Mouse (Mus musculus) T-helper 1 cell (primary cell): ENCODE results near the gene Camkv.

Experiments used
- in situ Hi-C: fragments of 300-600 bp; cut with MboI, MseI; formaldehyde crosslinking; loops from one replicate; pipeline ENCODE4 v1.15.1; 2025; ENCODE audit warnings: high pct_unique_total_duplicates

Camkv gene

GRCm38 (mm10) chr9:107923021-107923420 lies 12.5 kb upstream of the Camkv start:
- in situ Hi-C loops, result no loop called here

GRCm38 (mm10) chr9:107923956-107924355 lies 11.5 kb upstream of the Camkv start:
- in situ Hi-C loops, result no loop called here

- in situ Hi-C loops, result no loop called here
These were observed 10.2 kb upstream of the Camkv start for GRCm38 (mm10) chr9:107925251-107925650.

- in situ Hi-C loops, result no loop called here
These were observed 8.5 kb upstream of the Camkv start for GRCm38 (mm10) chr9:107926920-107927420.

GRCm38 (mm10) chr9:107927749-107928148 lies 7.7 kb upstream of the Camkv start:
- in situ Hi-C loops, result no loop called here

GRCm38 (mm10) chr9:107928169-107928568 lies 7.3 kb upstream of the Camkv start, which contains the start of gene Actl11:
Actl11 (plus strand) TSS chr9:107928469.
- in situ Hi-C loops, result no loop called here

- in situ Hi-C loops, result no loop called here
These were observed 3.3 kb upstream of the Camkv start for GRCm38 (mm10) chr9:107932221-107932620.

GRCm38 (mm10) chr9:107934146-107934545 lies 1.3 kb upstream of the Camkv start:
- in situ Hi-C loops, result no loop called here

- in situ Hi-C loops, result no loop called here
These were observed 328 bp downstream of the Camkv start for GRCm38 (mm10) chr9:107935790-107936214.

- in situ Hi-C loops, result no loop called here
These were observed 845 bp downstream of the Camkv start for GRCm38 (mm10) chr9:107936215-107936822.

- in situ Hi-C loops, result no loop called here
These were observed 1.4 kb downstream of the Camkv start for GRCm38 (mm10) chr9:107936831-107937230.

- in situ Hi-C loops, result no loop called here
These were observed 12.0 kb downstream of the Camkv start for GRCm38 (mm10) chr9:107947241-107948194.

- in situ Hi-C loops, result no loop called here
These were observed 13.9 kb downstream of the Camkv start for GRCm38 (mm10) chr9:107949184-107949921.

- in situ Hi-C loops, result no loop called here
These were observed 14.4 kb downstream of the Camkv start, which contains the start of gene Traip for GRCm38 (mm10) chr9:107949922-107950235. Traip (plus strand) TSS chr9:107950136.

GRCm38 (mm10) chr9:107950460-107951355 lies 15.2 kb downstream of the Camkv start:
- in situ Hi-C loops, result no loop called here

GRCm38 (mm10) chr9:107955613-107956289 lies 20.3 kb downstream of the Camkv start:
- in situ Hi-C loops, result no loop called here

GRCm38 (mm10) chr9:107957141-107957540 lies 21.7 kb downstream of the Camkv start:
- in situ Hi-C loops, result no loop called here

GRCm38 (mm10) chr9:107959896-107960295 lies 24.4 kb downstream of the Camkv start:
- in situ Hi-C loops, result loop anchor here (5.0 kb wide), 1 partner anchor 107 kb away; no protein-coding TSS in a partner anchor

GRCm38 (mm10) chr9:107960928-107961327 lies 25.5 kb downstream of the Camkv start:
- in situ Hi-C loops, result loop anchor here (5.0 kb wide), 1 partner anchor 106 kb away; no protein-coding TSS in a partner anchor

GRCm38 (mm10) chr9:107961351-107961762 lies 25.9 kb downstream of the Camkv start:
- in situ Hi-C loops, result loop anchor here (5.0 kb wide), 1 partner anchor 106 kb away; no protein-coding TSS in a partner anchor
